Mouse (Mus musculus): ENCODE results near the gene Ncbp3. TPM values are rescaled to one million over a fixed set of nuclear protein-coding genes. Genes with fewer than 3 reads are reported as not detected.

Gene Ncbp3
- total RNA-seq, 2 experiments from 2014 or later, result 8.0 to 9.7 TPM

DNA sequence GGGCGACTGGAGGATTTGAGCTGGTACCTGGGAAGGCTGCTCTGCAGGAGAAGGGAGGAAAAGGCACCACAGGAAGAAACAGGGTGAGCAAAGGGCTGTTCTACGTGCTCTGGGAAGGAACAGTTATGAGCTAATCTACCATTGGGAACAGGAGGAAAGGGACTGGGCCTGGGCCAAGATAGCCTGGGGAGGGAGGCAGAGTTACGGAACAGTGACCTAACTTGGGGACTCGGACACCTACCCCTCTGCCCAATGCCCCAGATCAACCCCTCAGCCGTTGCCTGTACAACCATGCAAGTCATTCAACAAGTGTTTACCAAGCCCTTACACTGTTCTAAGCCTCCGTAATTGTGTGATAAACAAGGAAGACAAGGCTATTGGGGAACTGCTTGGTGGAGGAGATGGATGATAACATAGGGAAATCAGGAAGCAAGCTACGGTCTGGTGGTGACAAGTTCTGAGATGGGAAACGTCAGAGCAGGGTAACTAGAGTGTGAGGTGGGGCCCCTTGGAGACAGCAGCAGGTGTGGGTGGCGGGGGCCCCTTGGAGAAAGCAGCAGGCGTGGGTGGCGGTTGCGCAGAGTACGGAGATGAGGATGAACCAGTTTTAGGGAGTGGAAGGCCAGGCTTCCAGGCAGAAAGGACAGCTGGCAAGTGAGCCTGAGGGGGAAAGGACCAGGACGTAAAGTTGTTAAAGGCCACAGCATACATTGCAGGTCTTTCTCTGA is 61.5 kb downstream of the Ncbp3 start:
- intact Hi-C loops (cut with DNase I), result loop anchor here (5.0 kb wide), 1 partner anchor 102 kb away; no protein-coding TSS in a partner anchor
- no peak for DNase-seq (ENCODE audit: low spot score in 2 of 2)

DNA sequence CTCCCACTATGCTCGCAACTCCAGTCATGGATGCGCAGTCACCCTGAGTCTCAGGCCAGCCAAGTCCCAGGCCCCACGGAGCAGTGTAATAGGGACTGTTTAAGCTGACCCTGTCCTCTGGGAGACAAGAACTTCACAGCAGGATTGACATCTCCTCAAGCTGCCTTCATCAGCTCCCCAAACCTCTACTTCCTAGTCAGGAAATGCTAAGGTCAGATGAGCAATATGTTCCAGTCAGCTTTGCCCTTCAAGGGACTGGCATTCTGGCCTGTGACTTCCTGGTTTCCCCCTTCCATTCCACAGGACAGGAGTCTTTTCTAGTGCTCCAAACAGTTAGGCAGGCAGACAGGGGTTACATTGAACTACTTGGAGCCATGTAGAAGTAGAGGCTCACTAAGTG is 62.4 kb downstream of the Ncbp3 start:
- DNase-seq (ENCODE audit: low spot score in 2 of 2), result no peak
- intact Hi-C loops (cut with DNase I), result loop anchor here (5.0 kb wide), 1 partner anchor 103 kb away; no protein-coding TSS in a partner anchor

- intact Hi-C loops (cut with DNase I), result no loop called here
- DNase-seq (ENCODE audit: low spot score in 2 of 2), result no peak
Measured at GRCm38 (mm10) chr11:73111414-73111813, 63.8 kb downstream of the Ncbp3 start.

DNA sequence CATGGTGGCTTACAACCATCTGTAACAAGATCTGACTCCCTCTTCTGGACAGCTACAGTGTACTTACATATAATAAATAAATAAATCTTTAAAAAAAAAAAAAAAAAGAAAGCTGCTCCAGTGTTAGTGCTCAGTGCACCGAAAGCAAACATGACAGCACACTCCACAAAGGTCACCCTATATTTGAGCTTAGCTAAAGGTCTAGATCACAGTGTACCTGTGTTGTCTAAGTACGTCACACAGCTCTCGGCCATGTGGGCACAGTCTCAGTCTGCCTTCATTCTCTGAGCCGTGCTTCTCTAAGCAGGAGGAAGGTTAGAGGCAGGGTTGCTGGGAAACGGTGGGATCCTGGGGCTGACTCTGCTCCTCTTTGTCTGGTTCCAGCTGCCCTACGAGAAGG is 78.9 kb downstream of the Ncbp3 start:
- no peak for DNase-seq (ENCODE audit: low spot score in 2 of 2)
- intact Hi-C loops (cut with DNase I), result no loop called here

DNA sequence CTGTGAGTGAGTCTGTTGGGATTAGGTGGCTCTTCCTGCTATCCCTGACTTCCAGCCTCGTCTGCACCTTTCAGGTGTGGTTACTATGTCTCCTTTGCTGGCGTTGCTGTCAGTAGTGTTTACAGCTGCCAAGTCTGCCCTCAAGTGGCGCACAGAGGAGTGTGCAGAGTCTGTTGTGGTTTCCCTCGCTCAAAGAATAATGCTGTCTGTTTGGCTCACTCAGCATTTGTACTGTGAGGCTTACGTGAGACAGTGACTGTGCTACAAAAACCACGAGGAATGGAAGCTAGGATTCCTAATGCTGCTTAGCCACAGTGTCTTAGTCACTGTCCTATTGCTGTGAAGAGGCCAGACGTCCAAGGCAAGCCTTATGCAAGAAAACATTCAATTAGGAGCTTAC is 83.4 kb downstream of the Ncbp3 start:
- peak; percentile 30 to 46 for DNase-seq (ENCODE audit: low spot score in 2 of 2)
- intact Hi-C loops (cut with DNase I), result no loop called here

DNA sequence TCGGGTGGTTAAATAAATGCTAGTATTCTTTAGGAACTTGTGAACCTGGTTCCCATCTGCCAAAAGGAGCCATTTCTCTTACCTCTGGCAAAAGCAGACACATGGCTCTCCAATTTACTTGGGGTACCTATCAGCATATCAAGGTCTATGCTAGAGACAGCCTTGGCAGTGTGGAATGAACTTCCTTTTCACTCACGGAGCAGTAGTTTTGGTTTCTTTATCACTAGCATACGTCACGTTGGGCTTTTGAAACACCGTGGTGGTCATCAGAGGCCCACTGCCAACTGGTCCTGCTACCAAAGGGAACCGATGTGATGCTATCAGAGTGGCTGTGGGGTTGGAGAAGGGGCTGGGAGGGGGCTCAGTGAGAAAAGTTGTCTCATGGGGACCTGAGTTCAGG is 85.4 kb downstream of the Ncbp3 start:
- intact Hi-C loops (cut with DNase I), result no loop called here
- DNase-seq (ENCODE audit: low spot score in 2 of 2), result no peak

GRCm38 (mm10) chr11:73134222-73134621 is 86.6 kb downstream of the Ncbp3 start:
- no peak for DNase-seq (ENCODE audit: low spot score in 2 of 2)
- intact Hi-C loops (cut with DNase I), result no loop called here

DNA sequence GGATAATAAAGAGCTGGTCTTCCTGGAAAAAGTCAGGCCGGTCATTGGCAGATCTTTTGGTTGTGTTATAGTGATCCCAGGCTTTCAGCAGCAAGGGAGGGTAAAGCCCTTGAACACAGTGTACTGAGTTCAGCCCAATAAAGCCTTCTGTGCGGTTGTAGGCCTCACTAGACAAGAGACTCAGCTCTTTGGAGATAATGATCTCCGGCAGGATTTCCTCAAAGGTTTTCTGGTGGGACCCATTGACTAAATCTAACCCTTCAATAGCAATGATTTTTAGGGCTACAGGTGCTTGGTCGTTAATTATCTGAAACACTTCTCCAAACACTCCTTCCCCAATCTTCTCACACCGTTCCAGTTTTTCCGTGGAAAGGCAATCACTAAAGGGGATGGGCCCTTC is 89.0 kb downstream of the Ncbp3 start:
- intact Hi-C loops (cut with DNase I), result no loop called here

GRCm38 (mm10) chr11:73137116-73137515 is 89.5 kb downstream of the Ncbp3 start:
- intact Hi-C loops (cut with DNase I), result no loop called here
- DNase-seq (ENCODE audit: low spot score in 2 of 2), result no peak

More for the DNA sequence above, 89.0 kb downstream of the Ncbp3 start:
- DNase-seq (ENCODE audit: low spot score in 2 of 2), result no peak

DNA sequence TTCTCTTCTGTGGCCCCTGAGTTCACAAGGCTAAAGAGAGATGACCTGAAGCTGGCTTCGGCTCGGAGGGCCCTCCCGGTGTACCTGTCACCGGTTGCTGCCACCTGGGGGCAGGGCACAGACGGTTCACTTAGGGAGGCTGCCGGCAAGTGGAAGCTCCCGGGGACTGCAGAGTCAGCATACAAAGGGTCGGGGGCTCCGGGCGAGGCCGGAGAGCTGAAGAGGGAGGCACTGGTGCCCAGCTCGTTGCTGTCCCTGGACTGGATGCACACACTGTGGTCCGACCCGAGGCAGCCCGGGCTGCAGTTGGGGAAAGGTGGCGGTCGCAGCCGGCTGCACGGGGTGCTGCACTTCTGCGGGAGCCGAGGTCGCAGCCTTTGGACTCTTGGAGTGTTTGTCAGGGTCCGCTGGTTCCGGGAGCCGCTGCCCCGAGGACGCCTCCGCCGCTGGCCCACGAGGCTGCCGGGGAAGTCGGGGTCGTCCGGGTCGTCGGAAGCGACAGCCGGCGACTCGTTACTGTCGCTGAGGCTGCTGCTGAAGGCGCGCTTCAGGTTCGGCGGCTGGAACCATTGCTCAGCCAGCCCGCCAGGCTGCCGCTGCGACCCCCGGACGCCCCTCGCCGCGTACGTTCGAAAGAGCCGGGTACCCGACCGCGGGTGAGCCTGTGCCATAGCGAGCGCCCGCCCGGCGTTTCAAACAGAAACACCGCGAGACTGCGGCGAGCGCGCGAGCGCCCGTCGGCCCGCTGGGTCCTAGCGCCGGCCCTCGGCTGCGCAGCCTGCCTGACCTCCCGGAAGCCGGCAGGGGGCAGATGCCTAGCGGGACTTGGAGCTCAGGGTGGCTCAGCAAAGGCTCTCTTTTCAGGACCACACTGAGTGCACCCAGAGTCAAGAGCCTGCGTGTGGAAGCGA is 90.3 kb downstream of the Ncbp3 start, which contains the start of gene Haspin:
Haspin (minus strand) TSS at position 704 of the 911 bp plus-strand sequence.
- intact Hi-C loops (cut with DNase I), result loop anchor here (1.0 to 2.0 kb wide), 2 partner anchors 143 to 1233 kb away; no protein-coding TSS in a partner anchor
- DNase-seq (ENCODE audit: low spot score in 2 of 2), result peak; percentile 89

Other genes starting within 250 kb of the Ncbp3 start
- gene Atp2a3, start 86.6 kb upstream of the Ncbp3 start, total RNA-seq (2021), result 1 to 10 TPM; 7.9 to 8.5 TPM
- gene P2rx1, start 48.7 kb upstream of the Ncbp3 start, total RNA-seq (2021), result 1 to 10 TPM; 1.2 to 1.3 TPM
- gene Camkk1, start 28.8 kb upstream of the Ncbp3 start, total RNA-seq (2021), result 10 to 100 TPM; 47.2 to 53.4 TPM
- under 1 TPM; 0.53 to 0.55 TPM for gene Itgae, start 42.8 kb downstream of the Ncbp3 start, total RNA-seq (2021)
- under 1 TPM; 0.40 to 0.61 TPM for gene Haspin, start 90.5 kb downstream of the Ncbp3 start, total RNA-seq (2021)
- gene P2rx5, start 112.6 kb downstream of the Ncbp3 start, total RNA-seq (2021), result under 1 TPM; 0.24 to 0.76 TPM
- gene Emc6, start 129.3 kb downstream of the Ncbp3 start, total RNA-seq (2021), result 10 to 100 TPM; 67.0 to 70.3 TPM
- 10 to 100 TPM; 14.5 to 16.3 TPM for gene Tax1bp3, start 129.3 kb downstream of the Ncbp3 start, total RNA-seq (2021)
- 10 to 100 TPM; 15.5 to 18.9 TPM for gene Ctns, start 151.3 kb downstream of the Ncbp3 start, total RNA-seq (2021)
- 1 to 10 TPM; 2.2 TPM for gene Shpk, start 151.7 kb downstream of the Ncbp3 start, total RNA-seq (2021)
- under 1 TPM; 0.13 to 0.42 TPM for gene Trpv1, start 186.5 kb downstream of the Ncbp3 start, total RNA-seq (2021)
- under 1 TPM; 0.17 to 0.35 TPM for gene Trpv3, start 219.6 kb downstream of the Ncbp3 start, total RNA-seq (2021)